Mouse (Mus musculus): ENCODE measurements around the gene Car8. TPM values are rescaled to one million over a fixed set of nuclear protein-coding genes. Genes with fewer than 3 reads are reported as not detected.
A peak's percentile ranks its signal among the peaks of the same experiment; 100 is the strongest.
"Not testable (repeated sequence)": the region's sequence is repeated elsewhere in the genome, so short reads cannot be mapped to it uniquely, and the experiment has no call there.

Car8 gene
- polyA plus RNA-seq, 1 experiment from 2014 or later: 15.5 TPM

- Histone ChIP-seq H3K27me3 (replicated peaks) (no peaks in the 10 kb centered on the region), H3K4me2 (no peak overlapping the region), H3K9ac (no peak overlapping the region), H3K4me3 (replicated peaks) (no peak overlapping the region), H3K4me1 (no peaks in the 10 kb centered on the region), H3K36me3 (no peaks in the 10 kb centered on the region), H3K9me3 (no peaks in the 10 kb centered on the region), H3K27ac (no peak overlapping the region)
- peak; percentile 58; the same call in 1 of the 2 replicates for ATAC-seq (ENCODE audit: insufficient read depth, low FRiP score, low read depth)
- 69% methylated on average over 5 of the region's 5 CpGs for WGBS
These were observed 38.8 kb downstream of the Car8 start for GRCm38 (mm10) chr4:8200081-8200480.

GRCm38 (mm10) chr4:8198033-8198432 is 40.8 kb downstream of the Car8 start:
- Histone ChIP-seq H3K9ac (no peak overlapping the region), H3K36me3 (no peaks in the 10 kb centered on the region), H3K4me3 (replicated peaks) (no peak overlapping the region), H3K9me3 (no peaks in the 10 kb centered on the region), H3K4me2 (no peak overlapping the region), H3K27ac (no peak overlapping the region), H3K4me1 (no peaks in the 10 kb centered on the region), H3K27me3 (replicated peaks) (no peaks in the 10 kb centered on the region)
- 69% methylated on average over 5 of the region's 5 CpGs for WGBS
- ATAC-seq (ENCODE audit: insufficient read depth, low FRiP score, low read depth): no peak

- Histone ChIP-seq H3K36me3 (no peaks in the 10 kb centered on the region), H3K9ac (no peak overlapping the region), H3K9me3 (no peaks in the 10 kb centered on the region), H3K4me3 (replicated peaks) (no peak overlapping the region), H3K27ac (no peak overlapping the region), H3K4me1 (no peaks in the 10 kb centered on the region), H3K27me3 (replicated peaks) (no peaks in the 10 kb centered on the region), H3K4me2 (no peak overlapping the region)
- WGBS: 73% methylated on average over 4 of the region's 4 CpGs
- ATAC-seq (ENCODE audit: insufficient read depth, low FRiP score, low read depth): no peak
These were observed 48.4 kb downstream of the Car8 start for GRCm38 (mm10) chr4:8190441-8190840.

GRCm38 (mm10) chr4:8186921-8187687 is 51.7 kb downstream of the Car8 start:
- no peaks in the 10 kb centered on the region for H3K36me3 ChIP-seq
- no peaks in the 10 kb centered on the region for H3K4me1 ChIP-seq
- no peaks in the 10 kb centered on the region for H3K27me3 ChIP-seq (replicated peaks)
- ATAC-seq (ENCODE audit: insufficient read depth, low FRiP score, low read depth): no peak
- H3K9ac ChIP-seq: no peak overlapping the region
- H3K27ac ChIP-seq: no peak overlapping the region
- 70% methylated on average over 8 of the region's 8 CpGs for WGBS
- no peak overlapping the region for H3K4me2 ChIP-seq
- no peaks in the 10 kb centered on the region for H3K9me3 ChIP-seq
- no peak overlapping the region for H3K4me3 ChIP-seq (replicated peaks)

GRCm38 (mm10) chr4:8180576-8180975 is 58.3 kb downstream of the Car8 start:
- Histone ChIP-seq H3K4me2 (no peak overlapping the region), H3K9ac (no peak overlapping the region), H3K27ac (no peak overlapping the region), H3K4me3 (replicated peaks) (no peak overlapping the region), H3K9me3 (no peaks in the 10 kb centered on the region), H3K36me3 (no peaks in the 10 kb centered on the region), H3K27me3 (replicated peaks) (no peaks in the 10 kb centered on the region), H3K4me1 (no peaks in the 10 kb centered on the region)
- ATAC-seq (ENCODE audit: insufficient read depth, low FRiP score, low read depth): no peak
- WGBS: 63% methylated on average over 4 of the region's 4 CpGs

GRCm38 (mm10) chr4:8154589-8155198 is 84.1 kb downstream of the Car8 start:
- H3K36me3 ChIP-seq: no peaks in the 10 kb centered on the region
- no peaks in the 10 kb centered on the region for H3K9me3 ChIP-seq
- H3K27me3 ChIP-seq (replicated peaks): no peaks in the 10 kb centered on the region
- no peak overlapping the region for H3K4me3 ChIP-seq (replicated peaks)
- H3K9ac ChIP-seq: no peak overlapping the region
- no peaks in the 10 kb centered on the region for H3K4me1 ChIP-seq
- 61% methylated on average over 6 of the region's 6 CpGs for WGBS
- no peak overlapping the region for H3K27ac ChIP-seq
- ATAC-seq (ENCODE audit: insufficient read depth, low FRiP score, low read depth): no peak
- no peak overlapping the region for H3K4me2 ChIP-seq

- H3K27me3 ChIP-seq (replicated peaks); ATAC-seq (ENCODE audit: insufficient read depth, low FRiP score, low read depth); H3K9me3 ChIP-seq; H3K4me2 ChIP-seq; H3K27ac ChIP-seq; H3K4me3 ChIP-seq (replicated peaks); H3K36me3 ChIP-seq; H3K4me1 ChIP-seq; H3K9ac ChIP-seq: not testable (repeated sequence)
- WGBS: 89% methylated on average over 5 of the region's 5 CpGs
These were observed 84.9 kb downstream of the Car8 start for GRCm38 (mm10) chr4:8153926-8154325.

- Histone ChIP-seq H3K9me3 (no peaks in the 10 kb centered on the region), H3K27me3 (replicated peaks) (no peaks in the 10 kb centered on the region), H3K4me3 (replicated peaks) (no peak overlapping the region), H3K9ac (no peak overlapping the region), H3K4me1 (no peaks in the 10 kb centered on the region), H3K4me2 (no peak overlapping the region), H3K27ac (no peak overlapping the region), H3K36me3 (no peaks in the 10 kb centered on the region)
- no peak for ATAC-seq (ENCODE audit: insufficient read depth, low FRiP score, low read depth)
- 80% methylated on average over 2 of the region's 2 CpGs for WGBS
These were observed 101.4 kb downstream of the Car8 start for GRCm38 (mm10) chr4:8137403-8137802.

- H3K4me3 ChIP-seq (replicated peaks): no peak overlapping the region
- H3K9ac ChIP-seq: no peak overlapping the region
- H3K36me3 ChIP-seq: no peaks in the 10 kb centered on the region
- 87% methylated on average over 2 of the region's 2 CpGs for WGBS
- no peak overlapping the region for H3K27ac ChIP-seq
- no peak overlapping the region for H3K4me2 ChIP-seq
- no peaks in the 10 kb centered on the region for H3K9me3 ChIP-seq
- H3K27me3 ChIP-seq (replicated peaks): no peaks in the 10 kb centered on the region
- ATAC-seq (ENCODE audit: insufficient read depth, low FRiP score, low read depth): no peak
- H3K4me1 ChIP-seq: no peaks in the 10 kb centered on the region
These were observed 106.8 kb downstream of the Car8 start for GRCm38 (mm10) chr4:8132024-8132423.

GRCm38 (mm10) chr4:8113558-8113957 is 125.3 kb downstream of the Car8 start:
- H3K9me3 ChIP-seq: no peaks in the 10 kb centered on the region
- no peak overlapping the region for H3K27ac ChIP-seq
- no peak overlapping the region for H3K4me3 ChIP-seq (replicated peaks)
- H3K36me3 ChIP-seq: no peaks in the 10 kb centered on the region
- 68% methylated on average over 3 of the region's 3 CpGs for whole genome bisulfite sequencing
- no peak for ATAC-seq (ENCODE audit: insufficient read depth, low FRiP score, low read depth)
- no peaks in the 10 kb centered on the region for H3K4me1 ChIP-seq
- H3K4me2 ChIP-seq: no peak overlapping the region
- no peaks in the 10 kb centered on the region for H3K27me3 ChIP-seq (replicated peaks)
- no peak overlapping the region for H3K9ac ChIP-seq

- H3K9ac ChIP-seq: no peak overlapping the region
- H3K4me3 ChIP-seq (replicated peaks): no peak overlapping the region
- WGBS: 91% methylated on average over 3 of the region's 3 CpGs
- no peaks in the 10 kb centered on the region for H3K36me3 ChIP-seq
- H3K27ac ChIP-seq: no peak overlapping the region
- H3K27me3 ChIP-seq (replicated peaks): no peaks in the 10 kb centered on the region
- no peaks in the 10 kb centered on the region for H3K9me3 ChIP-seq
- no peak for ATAC-seq (ENCODE audit: insufficient read depth, low FRiP score, low read depth)
- no peak overlapping the region for H3K4me2 ChIP-seq
- H3K4me1 ChIP-seq: no peaks in the 10 kb centered on the region
These were observed 127.0 kb downstream of the Car8 start for GRCm38 (mm10) chr4:8111891-8112290.

GRCm38 (mm10) chr4:8109906-8110567 is 128.8 kb downstream of the Car8 start:
- no peak for ATAC-seq (ENCODE audit: insufficient read depth, low FRiP score, low read depth)
- H3K27ac ChIP-seq: no peak overlapping the region
- H3K4me1 ChIP-seq: no peaks in the 10 kb centered on the region
- no peaks in the 10 kb centered on the region for H3K27me3 ChIP-seq (replicated peaks)
- no peak overlapping the region for H3K4me3 ChIP-seq (replicated peaks)
- H3K4me2 ChIP-seq: no peak overlapping the region
- no peaks in the 10 kb centered on the region for H3K9me3 ChIP-seq
- H3K9ac ChIP-seq: no peak overlapping the region
- 88% methylated on average over 16 of the region's 16 CpGs for WGBS
- H3K36me3 ChIP-seq: no peaks in the 10 kb centered on the region

All from stomach, embryonic 15.5 days (tissue).